Mouse (Mus musculus): Measurements from ENCODE around the gene Pxk. TPM values are rescaled to one million over a fixed set of nuclear protein-coding genes. Genes with fewer than 3 reads are reported as not detected.
A peak's percentile ranks its signal among the peaks of the same experiment; 100 is the strongest.

Pxk gene
- polyA plus RNA-seq (2015; fragmentation: Nextera tagmentation; extraction: Ambion mirVana), result 68.8 and 73.2 TPM in 2 replicates

GRCm38 (mm10) chr14:8097978-8098686, at the start of gene Pxk:
TSS of gene Pxk (plus strand) at chr14:8098211.
- Histone ChIP-seq H3K9me3 (replicated peaks; ENCODE audit: control insufficient read depth, low read length, poor library complexity, severe bottlenecking) (no peaks in the 10 kb centered on the region), H3K9ac (ENCODE audit: low read depth, low read length) (peak within 1 kb of the TSS; percentile 93), H3K4me1 (ENCODE audit: control insufficient read depth, insufficient read depth, low read length) (peaks cover 21% of the 10 kb centered on the region), H3K27me3 (ENCODE audit: control insufficient read depth, insufficient read depth, low read depth, low read length) (no peaks in the 10 kb centered on the region), H3K36me3 (ENCODE audit: control insufficient read depth, insufficient read depth, low read length) (no peaks in the 10 kb centered on the region), H3K27ac (ENCODE audit: low read length) (peak within 1 kb of the TSS; percentile 87), H3K4me2 (ENCODE audit: low read length) (peak within 1 kb of the TSS; percentile 82), H3K4me3 (ENCODE audit: low read depth, low read length) (peak within 1 kb of the TSS; percentile 95)
- under 1% methylated on average over 68 of the region's 89 CpGs for WGBS
- ATAC-seq, result peak; percentile 95

DNA sequence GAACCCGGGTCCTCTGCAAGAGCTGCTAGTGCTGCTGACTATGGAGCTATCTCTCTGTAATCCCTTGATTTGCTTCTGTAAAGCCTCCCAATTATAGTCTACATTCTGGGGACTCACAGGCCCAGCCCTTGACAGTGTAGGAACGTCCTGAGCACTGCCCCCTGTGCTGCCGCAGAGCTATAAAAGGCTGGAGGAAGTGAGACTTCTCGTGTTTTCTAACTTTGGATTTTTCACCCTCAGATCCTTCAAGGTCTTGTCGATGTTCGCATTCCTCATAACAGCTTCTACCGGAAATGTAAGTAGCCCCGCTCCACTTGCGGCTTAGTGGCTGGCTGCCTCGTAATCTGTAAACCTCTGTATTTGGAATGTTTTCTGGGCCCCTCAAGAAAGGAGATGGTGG, 48.7 kb upstream of the Pxk start:
- H3K27ac ChIP-seq (ENCODE audit: low read length), result no peak overlapping the region
- ATAC-seq, result no peak
- 93% methylated on average over 10 of the region's 10 CpGs for WGBS
- H3K36me3 ChIP-seq (ENCODE audit: control insufficient read depth, insufficient read depth, low read length), result peaks cover 33% of the 10 kb centered on the region
- H3K4me2 ChIP-seq (ENCODE audit: low read length), result no peak overlapping the region
- no peak overlapping the region for H3K9ac ChIP-seq (ENCODE audit: low read depth, low read length)
- H3K9me3 ChIP-seq (replicated peaks; ENCODE audit: control insufficient read depth, low read length, poor library complexity, severe bottlenecking), result no peaks in the 10 kb centered on the region
- no peaks in the 10 kb centered on the region for H3K27me3 ChIP-seq (ENCODE audit: control insufficient read depth, insufficient read depth, low read depth, low read length)
- H3K4me3 ChIP-seq (ENCODE audit: low read depth, low read length), result no peak overlapping the region
- no peaks in the 10 kb centered on the region for H3K4me1 ChIP-seq (ENCODE audit: control insufficient read depth, insufficient read depth, low read length)

DNA sequence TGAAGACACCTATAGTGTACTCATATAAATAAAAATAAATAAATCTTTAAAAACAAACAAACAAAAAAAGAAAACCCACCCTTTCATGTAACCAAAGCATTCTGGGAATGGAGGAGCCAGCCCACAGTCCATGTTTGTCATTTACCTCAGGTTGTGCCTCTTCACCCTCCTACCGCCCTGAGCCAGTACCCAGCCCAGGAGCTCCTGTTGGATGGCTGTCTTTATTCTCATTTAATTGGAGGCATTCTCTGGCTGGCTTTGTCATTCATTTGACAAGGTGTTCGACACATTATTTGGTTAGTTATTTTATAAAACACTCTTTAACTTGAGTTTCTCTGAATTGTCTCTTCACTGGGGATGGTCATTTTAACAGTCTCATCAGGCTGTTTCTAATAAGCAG, 46.1 kb upstream of the Pxk start:
- H3K4me3 ChIP-seq (ENCODE audit: low read depth, low read length), result no peak overlapping the region
- no peaks in the 10 kb centered on the region for H3K4me1 ChIP-seq (ENCODE audit: control insufficient read depth, insufficient read depth, low read length)
- H3K9ac ChIP-seq (ENCODE audit: low read depth, low read length), result no peak overlapping the region
- no peaks in the 10 kb centered on the region for H3K9me3 ChIP-seq (replicated peaks; ENCODE audit: control insufficient read depth, low read length, poor library complexity, severe bottlenecking)
- peaks cover 31% of the 10 kb centered on the region for H3K36me3 ChIP-seq (ENCODE audit: control insufficient read depth, insufficient read depth, low read length)
- ATAC-seq, result no peak
- H3K27ac ChIP-seq (ENCODE audit: low read length), result no peak overlapping the region
- WGBS, result 88% methylated on average over 2 of the region's 2 CpGs
- no peaks in the 10 kb centered on the region for H3K27me3 ChIP-seq (ENCODE audit: control insufficient read depth, insufficient read depth, low read depth, low read length)
- no peak overlapping the region for H3K4me2 ChIP-seq (ENCODE audit: low read length)

DNA sequence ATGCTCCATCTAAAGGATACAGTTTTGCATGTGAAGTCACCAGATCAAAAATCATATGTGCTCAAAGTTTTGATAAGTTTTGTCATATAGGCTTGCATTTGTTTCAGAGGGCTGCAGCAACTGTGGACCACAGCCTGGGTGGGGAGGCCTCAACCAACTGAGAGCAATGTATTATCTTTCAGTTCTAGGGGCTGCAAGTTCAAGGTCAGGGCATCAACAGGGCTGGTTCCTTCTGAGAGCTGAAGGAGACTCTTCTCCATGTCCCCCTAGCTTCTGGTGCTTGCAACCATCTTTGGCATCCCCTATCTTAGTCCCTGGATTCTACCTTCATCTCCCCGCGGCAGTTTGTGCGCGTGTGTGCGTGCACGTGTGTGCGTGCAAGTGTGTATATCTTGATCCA, 45.4 kb upstream of the Pxk start:
- no peaks in the 10 kb centered on the region for H3K9me3 ChIP-seq (replicated peaks; ENCODE audit: control insufficient read depth, low read length, poor library complexity, severe bottlenecking)
- WGBS, result 95% methylated on average over 7 of the region's 7 CpGs
- no peak overlapping the region for H3K4me2 ChIP-seq (ENCODE audit: low read length)
- H3K9ac ChIP-seq (ENCODE audit: low read depth, low read length), result no peak overlapping the region
- H3K4me3 ChIP-seq (ENCODE audit: low read depth, low read length), result no peak overlapping the region
- no peaks in the 10 kb centered on the region for H3K4me1 ChIP-seq (ENCODE audit: control insufficient read depth, insufficient read depth, low read length)
- H3K36me3 ChIP-seq (ENCODE audit: control insufficient read depth, insufficient read depth, low read length), result peaks cover 29% of the 10 kb centered on the region
- ATAC-seq, result no peak
- no peak overlapping the region for H3K27ac ChIP-seq (ENCODE audit: low read length)
- no peaks in the 10 kb centered on the region for H3K27me3 ChIP-seq (ENCODE audit: control insufficient read depth, insufficient read depth, low read depth, low read length)

DNA sequence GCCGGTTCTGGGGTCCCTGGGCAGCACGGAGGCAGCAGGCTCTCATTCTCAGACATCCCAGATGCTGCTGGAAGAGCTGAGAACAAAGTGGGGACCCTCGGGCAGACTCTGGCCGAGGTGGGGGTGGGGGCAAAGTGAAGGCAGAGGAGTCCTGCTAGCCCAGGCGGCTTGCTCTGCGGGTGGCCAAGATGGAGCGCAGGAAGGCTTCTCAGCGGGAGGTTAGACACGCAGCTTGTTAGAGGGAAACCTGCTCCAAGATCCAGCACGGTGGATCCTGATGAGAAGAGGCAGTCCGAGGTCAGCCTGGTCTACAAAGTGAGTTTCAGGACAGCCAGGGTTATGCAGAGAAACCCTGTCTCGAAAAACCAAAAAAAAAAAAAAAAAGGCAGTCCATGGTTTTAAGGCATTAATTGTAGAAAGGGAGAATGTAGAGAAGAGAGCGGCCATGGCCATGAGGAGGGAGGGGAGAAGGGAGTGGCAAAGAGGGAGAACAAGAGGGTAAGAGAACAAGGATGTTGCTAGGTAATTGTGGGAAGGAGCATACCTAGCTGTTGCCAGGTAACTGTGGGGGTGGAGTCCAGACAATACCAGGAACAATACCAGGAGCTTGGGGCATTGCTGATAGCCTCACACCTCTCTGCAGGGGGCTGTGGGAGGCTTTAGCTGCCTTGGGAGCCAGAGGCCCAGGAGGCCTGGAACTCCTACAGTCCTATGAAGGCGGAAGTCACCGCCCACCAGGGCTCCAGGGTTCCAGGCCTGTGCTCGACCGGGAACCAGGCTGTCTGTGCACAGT, 43.5 kb upstream of the Pxk start:
- Histone ChIP-seq H3K36me3 (ENCODE audit: control insufficient read depth, insufficient read depth, low read length) (peaks cover 20% of the 10 kb centered on the region; the same call in 1 of the 2 replicates), H3K9me3 (replicated peaks; ENCODE audit: control insufficient read depth, low read length, poor library complexity, severe bottlenecking) (no peaks in the 10 kb centered on the region), H3K4me1 (ENCODE audit: control insufficient read depth, insufficient read depth, low read length) (no peaks in the 10 kb centered on the region), H3K4me3 (ENCODE audit: low read depth, low read length) (no peak overlapping the region), H3K9ac (ENCODE audit: low read depth, low read length) (no peak overlapping the region), H3K4me2 (ENCODE audit: low read length) (no peak overlapping the region), H3K27me3 (ENCODE audit: control insufficient read depth, insufficient read depth, low read depth, low read length) (no peaks in the 10 kb centered on the region), H3K27ac (ENCODE audit: low read length) (no peak overlapping the region)
- ATAC-seq, result 0 out of 2 replicates have a peak, but pooled peaks have one; percentile 48
- 24% methylated on average over 17 of the region's 17 CpGs for WGBS

- H3K36me3 ChIP-seq (ENCODE audit: control insufficient read depth, insufficient read depth, low read length), result peaks cover 15% of the 10 kb centered on the region; the same call in 1 of the 2 replicates
- H3K9ac ChIP-seq (ENCODE audit: low read depth, low read length), result no peak overlapping the region
- H3K4me3 ChIP-seq (ENCODE audit: low read depth, low read length), result no peak overlapping the region
- WGBS, result 93% methylated on average over 5 of the region's 5 CpGs
- no peaks in the 10 kb centered on the region for H3K4me1 ChIP-seq (ENCODE audit: control insufficient read depth, insufficient read depth, low read length)
- H3K27ac ChIP-seq (ENCODE audit: low read length), result no peak overlapping the region
- H3K9me3 ChIP-seq (replicated peaks; ENCODE audit: control insufficient read depth, low read length, poor library complexity, severe bottlenecking), result no peaks in the 10 kb centered on the region
- no peak overlapping the region for H3K4me2 ChIP-seq (ENCODE audit: low read length)
- H3K27me3 ChIP-seq (ENCODE audit: control insufficient read depth, insufficient read depth, low read depth, low read length), result no peaks in the 10 kb centered on the region
- ATAC-seq, result no peak
These were observed 41.9 kb upstream of the Pxk start for GRCm38 (mm10) chr14:8056076-8056475.

- Histone ChIP-seq H3K4me3 (ENCODE audit: low read depth, low read length) (no peak overlapping the region), H3K27ac (ENCODE audit: low read length) (no peak overlapping the region), H3K9ac (ENCODE audit: low read depth, low read length) (no peak overlapping the region), H3K36me3 (ENCODE audit: control insufficient read depth, insufficient read depth, low read length) (peaks cover 5% of the 10 kb centered on the region; the same call in 1 of the 2 replicates), H3K4me2 (ENCODE audit: low read length) (no peak overlapping the region), H3K4me1 (ENCODE audit: control insufficient read depth, insufficient read depth, low read length) (no peaks in the 10 kb centered on the region), H3K9me3 (replicated peaks; ENCODE audit: control insufficient read depth, low read length, poor library complexity, severe bottlenecking) (no peaks in the 10 kb centered on the region), H3K27me3 (ENCODE audit: control insufficient read depth, insufficient read depth, low read depth, low read length) (no peaks in the 10 kb centered on the region)
- WGBS, result 93% methylated on average over 7 of the region's 7 CpGs
- ATAC-seq, result no peak
These were observed 38.1 kb upstream of the Pxk start for GRCm38 (mm10) chr14:8059938-8060337.

DNA sequence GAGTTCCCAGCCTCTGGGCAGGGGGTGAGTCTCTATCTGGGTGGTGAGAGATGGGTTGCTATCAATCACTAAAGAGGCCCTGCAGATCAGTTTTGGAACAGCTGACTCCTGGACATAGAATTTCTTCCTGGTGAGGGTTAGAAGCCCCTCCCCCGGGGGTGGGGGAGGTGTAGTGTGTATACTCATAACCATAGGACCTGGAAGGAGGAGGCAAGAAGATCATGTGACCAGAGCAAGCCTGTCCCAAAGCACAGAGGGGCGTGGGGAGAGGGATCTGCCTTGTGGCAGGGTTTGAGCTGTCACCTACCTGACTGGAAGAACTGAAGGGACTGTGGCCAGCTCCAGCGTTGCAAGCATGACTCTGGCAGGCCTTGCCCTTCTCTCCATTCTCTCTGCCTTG, 35.9 kb upstream of the Pxk start:
- H3K4me3 ChIP-seq (ENCODE audit: low read depth, low read length), result no peak overlapping the region
- H3K27ac ChIP-seq (ENCODE audit: low read length), result no peak overlapping the region
- no peak overlapping the region for H3K4me2 ChIP-seq (ENCODE audit: low read length)
- H3K4me1 ChIP-seq (ENCODE audit: control insufficient read depth, insufficient read depth, low read length), result no peaks in the 10 kb centered on the region
- WGBS, result 45% methylated on average over 3 of the region's 3 CpGs
- ATAC-seq, result no peak
- no peaks in the 10 kb centered on the region for H3K9me3 ChIP-seq (replicated peaks; ENCODE audit: control insufficient read depth, low read length, poor library complexity, severe bottlenecking)
- H3K27me3 ChIP-seq (ENCODE audit: control insufficient read depth, insufficient read depth, low read depth, low read length), result no peaks in the 10 kb centered on the region
- no peak overlapping the region for H3K9ac ChIP-seq (ENCODE audit: low read depth, low read length)
- no peaks in the 10 kb centered on the region for H3K36me3 ChIP-seq (ENCODE audit: control insufficient read depth, insufficient read depth, low read length)
